20 mouse cellular contexts compared by ENCODE assay signal in genomic region chr3:151124131-151124530, GRCm38 (mm10).
A peak's percentile ranks its signal among the peaks of the same experiment; 100 is the strongest.
DNase-seq lines count a peak whose midpoint lies in the region; ATAC-seq lines count a peak whose summit lies in the region.
"Had no signal": no experiment of that assay in that cellular context is flagged by ENCODE, and none has a peak within 500 bp of the region (broad histone marks: within the 10 kb centered on the region; RNA-seq: fewer than 3 reads in every experiment).

No protein-coding gene starts in this region.

- no peaks in the 10 kb centered on the region for H3K27me3 ChIP-seq in embryonic facial prominence, embryonic 11.5 days (ENCODE audit: control insufficient read depth, insufficient read depth, low read length)
- no peaks in the 10 kb centered on the region for H3K27me3 ChIP-seq in embryonic facial prominence, embryonic 10.5 days (replicated peaks; ENCODE audit: low read depth, poor library complexity, severe bottlenecking)
- no peaks in the 10 kb centered on the region for H3K27me3 ChIP-seq in embryonic facial prominence, embryonic 14.5 days (replicated peaks; ENCODE audit: control insufficient read depth, insufficient read depth, low read length)
- no peaks in the 10 kb centered on the region; the same call in 1 of the 2 replicates for H3K27me3 ChIP-seq in limb, embryonic 12.5 days
- H3K27me3 ChIP-seq: embryonic facial prominence, embryonic 13.5 days; forebrain, embryonic 15.5 days; heart, embryonic 12.5 days; hindbrain, embryonic 12.5 days had no signal

- no peaks in the 10 kb centered on the region for H3K9me3 ChIP-seq in embryonic facial prominence, embryonic 11.5 days (replicated peaks; ENCODE audit: control insufficient read depth, low read length)
- H3K9me3 ChIP-seq in embryonic facial prominence, embryonic 10.5 days = no peaks in the 10 kb centered on the region
- H3K9me3 ChIP-seq in embryonic facial prominence, embryonic 14.5 days (ENCODE audit: control insufficient read depth, low read length) = no peaks in the 10 kb centered on the region
- no peaks in the 10 kb centered on the region for H3K9me3 ChIP-seq in limb, embryonic 12.5 days
- H3K9me3 ChIP-seq: embryonic facial prominence, embryonic 13.5 days; forebrain, embryonic 10.5 days; forebrain, embryonic 15.5 days; heart, embryonic 12.5 days; hindbrain, embryonic 12.5 days had no signal

- H3K9ac ChIP-seq in embryonic facial prominence, embryonic 11.5 days (replicated peaks; ENCODE audit: low read length) = no peak overlapping the region
- no peak overlapping the region for H3K9ac ChIP-seq in embryonic facial prominence, embryonic 14.5 days (ENCODE audit: low read depth, low read length)
- no peak overlapping the region for H3K9ac ChIP-seq in limb, embryonic 12.5 days (replicated peaks)
- H3K9ac ChIP-seq: embryonic facial prominence, embryonic 13.5 days; forebrain, embryonic 15.5 days; heart, embryonic 12.5 days; hindbrain, embryonic 12.5 days had no signal

- no peak overlapping the region for H3K4me2 ChIP-seq in embryonic facial prominence, embryonic 11.5 days (ENCODE audit: low read depth, low read length)
- no peak overlapping the region for H3K4me2 ChIP-seq in embryonic facial prominence, embryonic 14.5 days (ENCODE audit: low read depth, low read length)
- no peak overlapping the region for H3K4me2 ChIP-seq in limb, embryonic 12.5 days
- H3K4me2 ChIP-seq: embryonic facial prominence, embryonic 13.5 days; forebrain, embryonic 15.5 days; heart, embryonic 12.5 days; hindbrain, embryonic 12.5 days had no signal

- ATAC-seq in embryonic facial prominence, embryonic 11.5 days (replicated peaks; ENCODE audit: insufficient number of reproducible peaks, low FRiP score, low TSS enrichment, low read depth) = no peak
- ATAC-seq in embryonic facial prominence, embryonic 14.5 days (ENCODE audit: low read depth) = no peak
- ATAC-seq in limb, embryonic 12.5 days (ENCODE audit: insufficient number of reproducible peaks, insufficient read depth, low FRiP score, low TSS enrichment, low read depth) = peak; percentile 56; the same call in 1 of the 2 replicates
- ATAC-seq in megakaryocyte progenitor cell, adult 5-6 weeks (replicated peaks; ENCODE audit: poor library complexity) = no peak
- ATAC-seq: forebrain, embryonic 15.5 days; hindbrain, embryonic 16.5 days had no signal

- 47% methylated on average over 5 of the region's 5 CpGs for WGBS in embryonic facial prominence, embryonic 11.5 days
- WGBS in embryonic facial prominence, embryonic 10.5 days = 51% methylated on average over 5 of the region's 5 CpGs
- 44% methylated on average over 5 of the region's 5 CpGs for WGBS in embryonic facial prominence, embryonic 14.5 days
- WGBS in limb, embryonic 12.5 days = 18% methylated on average over 5 of the region's 5 CpGs

- H3K4me1 ChIP-seq in embryonic facial prominence, embryonic 11.5 days (ENCODE audit: control insufficient read depth, insufficient read depth, low read length) = no peaks in the 10 kb centered on the region
- H3K4me1 ChIP-seq in embryonic facial prominence, embryonic 10.5 days = peaks cover 10% of the 10 kb centered on the region; the same call in 1 of the 2 replicates
- no peaks in the 10 kb centered on the region for H3K4me1 ChIP-seq in embryonic facial prominence, embryonic 14.5 days (ENCODE audit: control insufficient read depth, insufficient read depth, low read length)
- H3K4me1 ChIP-seq in limb, embryonic 12.5 days (replicated peaks) = peaks cover 5% of the 10 kb centered on the region; the same call in 1 of the 2 replicates
- H3K4me1 ChIP-seq: forebrain, embryonic 15.5 days; heart, embryonic 12.5 days; hindbrain, embryonic 12.5 days had no signal

- H3K4me3 ChIP-seq in embryonic facial prominence, embryonic 11.5 days (ENCODE audit: low read depth, low read length) = no peak overlapping the region
- no peak overlapping the region for H3K4me3 ChIP-seq in embryonic facial prominence, embryonic 10.5 days
- H3K4me3 ChIP-seq in embryonic facial prominence, embryonic 14.5 days (ENCODE audit: low read depth, low read length) = no peak overlapping the region
- H3K4me3 ChIP-seq in limb, embryonic 12.5 days (replicated peaks) = no peak overlapping the region
- H3K4me3 ChIP-seq: embryonic facial prominence, embryonic 13.5 days; forebrain, embryonic 10.5 days; forebrain, embryonic 15.5 days; gastrocnemius, adult 2 months; heart, embryonic 12.5 days; hindbrain, embryonic 12.5 days had no signal

- no peaks in the 10 kb centered on the region for H3K36me3 ChIP-seq in embryonic facial prominence, embryonic 11.5 days (replicated peaks; ENCODE audit: control insufficient read depth, insufficient read depth, low read depth, low read length)
- no peaks in the 10 kb centered on the region for H3K36me3 ChIP-seq in embryonic facial prominence, embryonic 10.5 days (replicated peaks)
- no peaks in the 10 kb centered on the region for H3K36me3 ChIP-seq in embryonic facial prominence, embryonic 14.5 days (ENCODE audit: control insufficient read depth, insufficient read depth, low read length)
- no peaks in the 10 kb centered on the region for H3K36me3 ChIP-seq in limb, embryonic 12.5 days
- H3K36me3 ChIP-seq: embryonic facial prominence, embryonic 13.5 days; forebrain, embryonic 10.5 days; forebrain, embryonic 15.5 days; heart, embryonic 12.5 days; hindbrain, embryonic 12.5 days had no signal

- peak; percentile 42 for DNase-seq in embryonic facial prominence, embryonic 11.5 days (ENCODE audit: low spot score)
- DNase-seq in embryonic facial prominence, embryonic 10.5 days (ENCODE audit: low spot score) = no peak
- peak; percentile 32 for DNase-seq in adipocyte (ENCODE audit: low spot score)
- DNase-seq in embryonic facial prominence, embryonic 14.5 days (ENCODE audit: low spot score) = peak; percentile 17
- no peak for DNase-seq in frontal cortex, adult 2 months (ENCODE audit: extremely low spot score in 1 of 2, low spot score in 1 of 2)
- DNase-seq in heart, postnatal 10 days = no peak
- DNase-seq: adrenal gland, postnatal 14 days; cerebellum, adult 8-10 months; gastrocnemius, adult 2 months; gastrocnemius, postnatal 25 days; heart, postnatal 36 days; kidney, adult 11 months had no signal

- intact Hi-C loops in heart, postnatal 10 days (cut with DNase I) = no loop called here

- no peak overlapping the region for H3K27ac ChIP-seq in embryonic facial prominence, embryonic 11.5 days (replicated peaks; ENCODE audit: low read depth, low read length)
- H3K27ac ChIP-seq in embryonic facial prominence, embryonic 10.5 days (replicated peaks) = no peak overlapping the region
- H3K27ac ChIP-seq in embryonic facial prominence, embryonic 14.5 days (replicated peaks; ENCODE audit: low read depth, low read length) = no peak overlapping the region
- no peak overlapping the region for H3K27ac ChIP-seq in limb, embryonic 12.5 days
- H3K27ac ChIP-seq: embryonic facial prominence, embryonic 13.5 days; forebrain, embryonic 10.5 days; forebrain, embryonic 15.5 days; gastrocnemius, adult 2 months; hindbrain, embryonic 12.5 days had no signal

Comparison
In these comparisons a context has a peak if more than half of its experiments do, and no peak if none do; other contexts are left out.
1. DNase-seq: peak in embryonic facial prominence, embryonic 11.5 days (single experiment), adipocyte (single experiment) and embryonic facial prominence, embryonic 14.5 days (single experiment); none in embryonic facial prominence, embryonic 10.5 days (single experiment), frontal cortex, adult 2 months (0 of 2) and heart, postnatal 10 days (0 of 2).